Mouse (Mus musculus) brown adipose tissue, adult 24 weeks (tissue): ENCODE measurements around the gene Ttc24. TPM values are rescaled to one million over a fixed set of nuclear protein-coding genes. Genes with fewer than 3 reads are reported as not detected.
A peak's percentile ranks its signal among the peaks of the same experiment; 100 is the strongest.

Experiments used
- H3K27ac ChIP-seq: fragments of 200-500 bp; replicated peaks from 2 replicates; pipeline ENCODE4 v1.5.1; 2012; ENCODE audit warnings: low read depth, mild to moderate bottlenecking, low read length
- H3K4me1 ChIP-seq: fragments of 200-500 bp; 2 replicates; pipeline ENCODE4 v1.6.1; 2012; ENCODE audit warnings: low read length, mixed read lengths; ENCODE audit not compliant: control insufficient read depth, insufficient read depth, insufficient read length
- H3K4me3 ChIP-seq: fragments of 200-500 bp; 2 replicates; pipeline ENCODE4 v1.5.1; 2012; ENCODE audit warnings: low read depth, mild to moderate bottlenecking, low read length, moderate library complexity; ENCODE audit not compliant: insufficient read depth
- polyA plus RNA-seq: library from polyadenylated mRNA; stranded (reverse); fragments of >200 nt; gene quantifications from 2 replicates; pipeline ENCODE4 v1.2.4, GENCODE M21; 2012; ENCODE audit not compliant: missing spikeins, insufficient read depth, insufficient read length

Gene Ttc24
- polyA plus RNA-seq, 1 experiment = not detected

GRCm38 (mm10) chr3:88090106-88090505, 12.0 kb upstream of the Ttc24 start:
- no peak overlapping the region for H3K27ac ChIP-seq
- H3K4me3 ChIP-seq = no peak overlapping the region
- H3K4me1 ChIP-seq = no peaks in the 10 kb centered on the region

GRCm38 (mm10) chr3:88087688-88088087, 9.6 kb upstream of the Ttc24 start:
- no peak overlapping the region for H3K4me3 ChIP-seq
- H3K27ac ChIP-seq = no peak overlapping the region
- no peaks in the 10 kb centered on the region for H3K4me1 ChIP-seq

GRCm38 (mm10) chr3:88085459-88085858, 7.4 kb upstream of the Ttc24 start:
- H3K4me3 ChIP-seq = no peak overlapping the region
- H3K27ac ChIP-seq = no peak overlapping the region
- H3K4me1 ChIP-seq = no peaks in the 10 kb centered on the region

GRCm38 (mm10) chr3:88084001-88084400, 5.9 kb upstream of the Ttc24 start:
- Histone ChIP-seq H3K4me3 (no peak overlapping the region), H3K4me1 (no peaks in the 10 kb centered on the region), H3K27ac (no peak overlapping the region)

- Histone ChIP-seq H3K4me1 (no peaks in the 10 kb centered on the region), H3K27ac (no peak overlapping the region), H3K4me3 (no peak overlapping the region)
These were observed 4.6 kb upstream of the Ttc24 start for GRCm38 (mm10) chr3:88082663-88083062.

- Histone ChIP-seq H3K4me1 (no peaks in the 10 kb centered on the region), H3K27ac (no peak overlapping the region), H3K4me3 (peak overlapping the region; percentile 30; the same call in 1 of the 2 replicates)
These were observed 4.1 kb upstream of the Ttc24 start for GRCm38 (mm10) chr3:88082224-88082618.

- peak within 1 kb of the TSS; percentile 30 for H3K4me3 ChIP-seq
- no peak within 1 kb of the TSS for H3K27ac ChIP-seq
- no peaks in the 10 kb centered on the region for H3K4me1 ChIP-seq
These were observed 3.5 kb upstream of the Ttc24 start, which contains the start of gene Iqgap3 for GRCm38 (mm10) chr3:88081345-88082223. TSS of gene Iqgap3 (plus strand) at chr3:88081971.

GRCm38 (mm10) chr3:88077441-88077840, 663 bp downstream of the Ttc24 start:
- H3K27ac ChIP-seq = no peak overlapping the region
- H3K4me3 ChIP-seq = no peak overlapping the region
- no peaks in the 10 kb centered on the region for H3K4me1 ChIP-seq

GRCm38 (mm10) chr3:88074766-88075165, 3.3 kb downstream of the Ttc24 start:
- no peak overlapping the region for H3K27ac ChIP-seq
- H3K4me3 ChIP-seq = no peak overlapping the region
- H3K4me1 ChIP-seq = no peaks in the 10 kb centered on the region

- Histone ChIP-seq H3K4me3 (no peak overlapping the region), H3K27ac (no peak overlapping the region), H3K4me1 (no peaks in the 10 kb centered on the region)
These were observed 3.8 kb downstream of the Ttc24 start for GRCm38 (mm10) chr3:88074351-88074750.

- H3K27ac ChIP-seq = no peak overlapping the region
- no peaks in the 10 kb centered on the region for H3K4me1 ChIP-seq
- H3K4me3 ChIP-seq = no peak overlapping the region
These were observed 4.5 kb downstream of the Ttc24 start for GRCm38 (mm10) chr3:88073631-88074030.

- no peak overlapping the region for H3K27ac ChIP-seq
- H3K4me1 ChIP-seq = no peaks in the 10 kb centered on the region
- no peak overlapping the region for H3K4me3 ChIP-seq
These were observed 6.3 kb downstream of the Ttc24 start for GRCm38 (mm10) chr3:88071783-88072182.

GRCm38 (mm10) chr3:88068386-88068785, 9.7 kb downstream of the Ttc24 start:
- Histone ChIP-seq H3K27ac (no peak overlapping the region), H3K4me3 (no peak overlapping the region), H3K4me1 (no peaks in the 10 kb centered on the region)

GRCm38 (mm10) chr3:88057902-88058696, 20.0 kb downstream of the Ttc24 start, which contains the start of gene Naxe:
TSS of gene Naxe (minus strand) at chr3:88058495.
- Histone ChIP-seq H3K4me1 (no peaks in the 10 kb centered on the region), H3K4me3 (peak within 1 kb of the TSS; percentile 98), H3K27ac (0 out of 2 replicates have a peak within 1 kb of the TSS, but pooled peaks have one; percentile 48)

GRCm38 (mm10) chr3:88057030-88057429, 21.1 kb downstream of the Ttc24 start:
- Histone ChIP-seq H3K27ac (no peak overlapping the region), H3K4me3 (peak overlapping the region; percentile 98; the same call in 1 of the 2 replicates), H3K4me1 (no peaks in the 10 kb centered on the region)
